Comparison of ENCODE assay signal across 1 mouse cellular context in genomic region chr11:58499290-58499689, GRCm38 (mm10).
A peak's percentile ranks its signal among the peaks of the same experiment; 100 is the strongest.
TF ChIP-seq lines count a peak whose summit lies in the region.

No protein-coding gene starts in this region.

TF ChIP-seq in CH12.LX, 34 proteins besides CTCF, POLR2A, EP300 and RAD21 (continued from another document):
- TF ChIP-seq KAT2A (IDR thresholded peaks at IDR 0.05; ENCODE audit: insufficient replicate concordance, low read length), result no peak
- no peak for TF ChIP-seq ZC3H11A (IDR thresholded peaks at IDR 0.05; ENCODE audit: low read depth, low read length)
- peak; percentile 14; the same call in 1 of the 2 replicates for TF ChIP-seq IRF4 (IDR thresholded peaks at IDR 0.05; ENCODE audit: low read depth, low read length)
- TF ChIP-seq HCFC1 (IDR thresholded peaks at IDR 0.05; ENCODE audit: low read depth, low read length), result no peak
- no peak for TF ChIP-seq RCOR1 (conservative IDR thresholded peaks at IDR 0.05; ENCODE audit: low read depth, low read length)
- TF ChIP-seq SMC3 (IDR thresholded peaks at IDR 0.05; ENCODE audit: low read depth, low read length), result peak; percentile 71
